In the genomic region with DNA sequence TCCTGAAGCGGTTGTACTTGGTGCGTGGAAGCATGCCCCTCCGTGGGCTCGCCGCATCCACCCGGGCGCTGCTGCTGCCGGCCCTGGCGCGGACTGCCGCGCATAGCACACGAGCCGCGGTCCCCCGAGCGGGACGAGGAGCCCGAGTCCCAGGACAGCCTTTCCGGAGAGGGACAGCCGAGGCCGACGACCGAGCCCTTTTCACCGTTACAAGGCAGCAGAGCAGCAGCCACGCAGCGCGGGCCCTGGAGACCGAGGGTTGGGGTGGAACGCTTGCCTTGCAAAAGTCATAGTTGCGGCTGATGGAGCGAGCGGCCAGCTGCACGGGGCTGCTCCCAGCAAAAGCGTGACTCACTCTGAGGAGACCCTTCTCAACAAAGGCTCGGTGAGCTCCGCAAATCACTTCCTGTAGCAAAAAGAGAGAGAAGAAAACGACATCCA, we compare ENCODE assay signal across 9 mouse cellular contexts. TPM values are rescaled to one million over a fixed set of nuclear protein-coding genes. Genes with fewer than 3 reads are reported as not detected.
DNase-seq lines count a peak whose midpoint lies in the region; ATAC-seq and TF ChIP-seq lines count a peak whose summit lies in the region.
"Had no signal": no experiment of that assay in that cellular context is flagged by ENCODE, and none has a peak within 500 bp of the region (broad histone marks: within the 10 kb centered on the region; RNA-seq: fewer than 3 reads in every experiment).

No protein-coding gene starts in this region.

- DNase-seq in adrenal gland, adult 18-20 months (ENCODE audit: low spot score in 2 of 2): peak; percentile 31 to 38
- no peak for DNase-seq in adrenal gland, adult 8-10 months
- DNase-seq in testis, postnatal 10 days (ENCODE audit: low spot score): no peak
- peak; percentile 47 to 58 for DNase-seq in kidney, postnatal 4 days

- peak overlapping the region; percentile 85 for H3K4me2 ChIP-seq in heart, embryonic 11.5 days
- peak overlapping the region; percentile 96 for H3K4me2 ChIP-seq in midbrain, embryonic 16.5 days (ENCODE audit: low read length)

- H3K4me3 ChIP-seq in testis, adult 2 months (ENCODE audit: control insufficient read depth, low read depth, low read length): peak overlapping the region; percentile 0; the same call in 1 of the 2 replicates
- H3K4me3 ChIP-seq in heart, embryonic 11.5 days (ENCODE audit: low read depth, low read length): peak overlapping the region; percentile 48
- H3K4me3 ChIP-seq in midbrain, embryonic 16.5 days (ENCODE audit: low read depth, low read length): peak overlapping the region; percentile 68
- H3K4me3 ChIP-seq: erythroblast, embryonic 14.5 days had no signal

- H3K9me3 ChIP-seq in heart, embryonic 11.5 days (replicated peaks; ENCODE audit: control insufficient read depth, low read length): no peaks in the 10 kb centered on the region
- no peaks in the 10 kb centered on the region for H3K9me3 ChIP-seq in midbrain, embryonic 16.5 days (replicated peaks; ENCODE audit: control insufficient read depth, low read length, poor library complexity, severe bottlenecking)

- H3K9ac ChIP-seq in heart, embryonic 11.5 days (ENCODE audit: low read depth, low read length): peak overlapping the region; percentile 29; the same call in 1 of the 2 replicates
- peak overlapping the region; percentile 80 for H3K9ac ChIP-seq in midbrain, embryonic 16.5 days (ENCODE audit: low read depth, low read length)

- no peaks in the 10 kb centered on the region for H3K36me3 ChIP-seq in testis, adult 2 months (ENCODE audit: control insufficient read depth, insufficient read depth, low read length)
- no peaks in the 10 kb centered on the region for H3K36me3 ChIP-seq in heart, embryonic 11.5 days (ENCODE audit: control insufficient read depth, insufficient read depth, low read length)
- no peaks in the 10 kb centered on the region for H3K36me3 ChIP-seq in midbrain, embryonic 16.5 days (ENCODE audit: control insufficient read depth, insufficient read depth, low read length)

- TF ChIP-seq POLR2A in testis, adult 2 months (IDR thresholded peaks at IDR 0.05; ENCODE audit: control insufficient read depth, low read depth, low read length): no peak

- TF ChIP-seq CTCF in testis, adult 2 months (IDR thresholded peaks at IDR 0.05; ENCODE audit: control insufficient read depth, insufficient read depth, insufficient replicate concordance, low read depth, low read length): no peak

- 1% methylated on average over 38 of the region's 38 CpGs for WGBS in heart, embryonic 11.5 days (ENCODE audit: insufficient replicate concordance)
- under 1% methylated on average over 38 of the region's 38 CpGs for WGBS in midbrain, embryonic 16.5 days

- no peak overlapping the region for H3K27ac ChIP-seq in testis, adult 2 months (ENCODE audit: control insufficient read depth, insufficient read depth, low read depth, low read length)
- H3K27ac ChIP-seq in heart, embryonic 11.5 days (ENCODE audit: low read depth, low read length): no peak overlapping the region
- H3K27ac ChIP-seq in midbrain, embryonic 16.5 days (ENCODE audit: low read length): peak overlapping the region; percentile 12

- H3K27me3 ChIP-seq in testis, adult 2 months (ENCODE audit: control insufficient read depth, insufficient read depth, low read length): no peaks in the 10 kb centered on the region; the same call in 1 of the 2 replicates
- peaks cover 52% of the 10 kb centered on the region for H3K27me3 ChIP-seq in heart, embryonic 11.5 days (ENCODE audit: control insufficient read depth, insufficient read depth, low read length)
- H3K27me3 ChIP-seq in midbrain, embryonic 16.5 days (ENCODE audit: control insufficient read depth, insufficient read depth, low read depth, low read length): peaks cover 3% of the 10 kb centered on the region

- ATAC-seq in heart, embryonic 11.5 days (replicated peaks; ENCODE audit: insufficient number of reproducible peaks, low FRiP score, low TSS enrichment): no peak
- no peak for ATAC-seq in midbrain, embryonic 16.5 days
- ATAC-seq in megakaryocyte progenitor cell, adult 5-6 weeks (replicated peaks; ENCODE audit: poor library complexity): no peak

- peaks cover 3% of the 10 kb centered on the region; the same call in 1 of the 2 replicates for H3K4me1 ChIP-seq in testis, adult 2 months (ENCODE audit: control insufficient read depth, insufficient read depth, low read length)
- peaks cover 13% of the 10 kb centered on the region for H3K4me1 ChIP-seq in heart, embryonic 11.5 days (ENCODE audit: control insufficient read depth, insufficient read depth, low read length)
- peaks cover 20% of the 10 kb centered on the region for H3K4me1 ChIP-seq in midbrain, embryonic 16.5 days (ENCODE audit: control insufficient read depth, insufficient read depth, low read length)

RNA-seq across cellular contexts. Expression of gene Shc3, which starts 1.8 kb away (rescaled TPM):
- 1 to 10 TPM in 1 of 2 experiments, under 1 TPM in 1; 0.83 to 1.3 TPM for total RNA-seq in adrenal gland, adult 18-20 months (2021)
- total RNA-seq in adrenal gland, adult 8-10 months (2022): 1 to 10 TPM in 3 of 4 experiments, under 1 TPM in 1; 0.80 to 1.7 (median 1.6) TPM
- 1.9 and 2.8 TPM in 2 replicates for polyA plus RNA-seq in testis, adult 2 months (2012; rRNA removed)
- polyA plus RNA-seq in heart, embryonic 11.5 days (2014; fragmentation: Nextera tagmentation; extraction: Ambion mirVana): 0.21 and 0.31 TPM in 2 replicates
- 7.2 and 8.3 TPM in 2 replicates for polyA plus RNA-seq in midbrain, embryonic 16.5 days (2015; fragmentation: Nextera tagmentation; extraction: Ambion mirVana)
- not detected in 2 replicates for total RNA-seq in megakaryocyte progenitor cell, adult 5-6 weeks (2015)
- total RNA-seq in megakaryocyte progenitor cell, adult 5-6 weeks (2017): not detected in 2 replicates
- polyA plus RNA-seq: erythroblast, embryonic 14.5 days had no signal

Comparison
In these comparisons a context has a peak if more than half of its experiments do, and no peak if none do; other contexts are left out.
1. DNase-seq: peak in adrenal gland, adult 18-20 months (2 of 2) and kidney, postnatal 4 days (2 of 2); none in adrenal gland, adult 8-10 months (single experiment) and testis, postnatal 10 days (single experiment).
2. H3K4me3 ChIP-seq: peak in every context shown above with its lines; median percentile 68 in midbrain, embryonic 16.5 days; 48 in heart, embryonic 11.5 days; 0 in testis, adult 2 months.